In genomic region chr11:6026361-6026760, GRCm38 (mm10) we compare ENCODE assay signal across 10 mouse cellular contexts. TPM values are rescaled to one million over a fixed set of nuclear protein-coding genes. Genes with fewer than 3 reads are reported as not detected.
DNase-seq lines count a peak whose midpoint lies in the region.
"Had no signal": no experiment of that assay in that cellular context is flagged by ENCODE, and none has a peak within 500 bp of the region (broad histone marks: within the 10 kb centered on the region; RNA-seq: fewer than 3 reads in every experiment).

No protein-coding gene starts in this region.

- peaks cover 32% of the 10 kb centered on the region for H3K27me3 ChIP-seq in heart, embryonic 10.5 days (ENCODE audit: insufficient read depth, poor library complexity, severe bottlenecking)
- no peaks in the 10 kb centered on the region for H3K27me3 ChIP-seq in splenic B cell, adult 2 months (ENCODE audit: control insufficient read depth, insufficient read depth, low read length, poor library complexity, severe bottlenecking)
- H3K27me3 ChIP-seq: heart, embryonic 13.5 days had no signal

- intact Hi-C loops in heart, postnatal 10 days (cut with DNase I): loop anchor here (1.0 kb wide), 1 partner anchor 30 kb away; no protein-coding TSS in a partner anchor

- H3K4me1 ChIP-seq in heart, embryonic 10.5 days: peaks cover 9% of the 10 kb centered on the region
- H3K4me1 ChIP-seq: megakaryocyte, embryonic 14.5 days had no signal

- H3K36me3 ChIP-seq in heart, embryonic 10.5 days: no peaks in the 10 kb centered on the region
- no peaks in the 10 kb centered on the region for H3K36me3 ChIP-seq in splenic B cell, adult 2 months (ENCODE audit: control insufficient read depth, insufficient read depth, low read length, poor library complexity, severe bottlenecking)
- H3K36me3 ChIP-seq: heart, embryonic 13.5 days had no signal

- peak; percentile 76 to 78 for DNase-seq in heart, postnatal 10 days
- no peak for DNase-seq in heart, embryonic 10.5 days (ENCODE audit: low spot score)
- DNase-seq in spleen, adult 18-20 months: peak; percentile 34 to 59
- DNase-seq in spleen, adult 12 weeks (ENCODE audit: low spot score): no peak
- DNase-seq in cerebellum, adult 9-10 months: peak; percentile 87
- peak; percentile 51 to 74 for DNase-seq in kidney, postnatal 36 days
- peak; percentile 81 for DNase-seq in splenic B cell, adult 2 months (ENCODE audit: low read depth, low spot score)
- no peak for DNase-seq in frontal cortex, postnatal 25 days (ENCODE audit: low spot score in 2 of 2)

- H3K9me3 ChIP-seq in heart, embryonic 10.5 days: no peaks in the 10 kb centered on the region
- H3K9me3 ChIP-seq: heart, embryonic 13.5 days; megakaryocyte, embryonic 14.5 days had no signal

- 70% methylated on average over 1 of the region's 1 CpGs for WGBS in heart, embryonic 10.5 days

- H3K4me3 ChIP-seq in heart, embryonic 10.5 days: no peak overlapping the region
- H3K4me3 ChIP-seq: heart, embryonic 13.5 days; megakaryocyte, embryonic 14.5 days had no signal

- H3K27ac ChIP-seq in heart, embryonic 10.5 days: no peak overlapping the region
- H3K27ac ChIP-seq: heart, embryonic 13.5 days had no signal

RNA-seq across cellular contexts. Expression of gene Camk2b, which starts 39.8 kb away (rescaled TPM):
- total RNA-seq in heart, postnatal 10 days (2021): 1 to 10 TPM; 7.4 to 7.7 TPM
- polyA plus RNA-seq in heart, embryonic 10.5 days (2016; fragmentation: Nextera tagmentation; extraction: Ambion mirVana): 1.8 and 2.3 TPM in 2 replicates

Comparison
In these comparisons a context has a peak if more than half of its experiments do, and no peak if none do; other contexts are left out.
1. DNase-seq: peak in heart, postnatal 10 days (2 of 2), spleen, adult 18-20 months (2 of 2), cerebellum, adult 9-10 months (single experiment), kidney, postnatal 36 days (2 of 2) and splenic B cell, adult 2 months (single experiment); none in heart, embryonic 10.5 days (single experiment), spleen, adult 12 weeks (single experiment) and frontal cortex, postnatal 25 days (0 of 2).